Mouse (Mus musculus) C2C12 (cell line): ENCODE data around the gene Slc6a11.

Experiments used
- CEBPB ChIP-seq: IDR thresholded peaks from one replicate; pipeline ENCODE4 v1.6.1; 2011; ENCODE audit warnings: low read depth, mild to moderate bottlenecking, control low read depth, moderate library complexity
- CTCF ChIP-seq: IDR thresholded peaks from one replicate; pipeline ENCODE4 v1.5.1; 2011; ENCODE audit not compliant: control insufficient read depth, insufficient read depth, insufficient read length
- FOSL1 ChIP-seq: IDR thresholded peaks from one replicate; pipeline ENCODE4 v1.8.0; 2011; ENCODE audit warnings: mild to moderate bottlenecking, low read length; ENCODE audit not compliant: poor library complexity, insufficient read depth, severe bottlenecking
- MAX ChIP-seq: IDR thresholded peaks from one replicate; pipeline ENCODE4 v1.6.1; 2011; ENCODE audit warnings: mild to moderate bottlenecking, control low read depth
- MYOD1 ChIP-seq: IDR thresholded peaks from one replicate; pipeline ENCODE4 v1.6.1; 2011; ENCODE audit warnings: low read depth; ENCODE audit not compliant: control insufficient read depth, insufficient read length
- MYOG ChIP-seq: IDR thresholded peaks from one replicate; pipeline ENCODE4 v1.6.1; 2011; ENCODE audit not compliant: control insufficient read depth, insufficient read length; ENCODE audit errors: extremely low read depth

GRCm38 (mm10) chr6:114101923-114102322 is 29.1 kb upstream of the Slc6a11 start:
- TF ChIP-seq CTCF (no peak), MYOD1 (no peak), MAX (no peak), MYOG (no peak), CEBPB (no peak), FOSL1 (no peak)
